Mouse (Mus musculus): ENCODE results near the gene Bmp2k.

GRCm38 (mm10) chr5:96962252-96962933, 35.1 kb upstream of the Bmp2k start:
- TF ChIP-seq GATA1 (IDR thresholded peaks at IDR 0.05; ENCODE audit: borderline replicate concordance, low read length), result no peak
- TF ChIP-seq FLI1 (IDR thresholded peaks at IDR 0.05; ENCODE audit: low read length), result no peak

Data from megakaryocyte, embryonic 14.5 days (primary cell).